Mouse (Mus musculus): ENCODE measurements around the gene Zc2hc1b.

DNA sequence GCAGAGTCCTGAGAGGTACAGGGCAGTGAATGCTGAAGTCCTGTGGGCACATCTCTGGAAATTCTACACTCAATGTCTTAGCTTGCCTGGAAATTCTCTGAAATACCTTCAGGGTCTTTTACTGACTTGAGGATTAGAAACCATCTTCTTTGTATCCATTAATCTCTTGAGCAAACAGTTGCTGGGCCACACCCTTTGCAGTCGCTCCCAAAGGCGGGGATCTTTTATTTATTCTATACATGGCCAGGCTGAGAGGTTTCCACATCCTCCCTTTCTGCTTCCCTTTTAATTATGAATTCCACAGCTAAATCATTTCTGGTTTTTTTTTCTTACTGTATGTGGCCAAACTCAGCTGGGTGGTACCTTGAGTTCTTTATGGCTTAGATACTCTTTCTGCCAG is 37.4 kb downstream of the Zc2hc1b start:
- TF ChIP-seq POLR2A (IDR thresholded peaks at IDR 0.05; ENCODE audit: extremely low read depth, insufficient read depth, low read length) (no peak), CTCF (IDR thresholded peaks at IDR 0.05; ENCODE audit: low read depth, low read length) (no peak)

Data from liver, adult 2 months (tissue).